Mouse (Mus musculus) large intestine, adult 2 months (tissue): ENCODE measurements around the gene Gipc2. TPM values are rescaled to one million over a fixed set of nuclear protein-coding genes. Genes with fewer than 3 reads are reported as not detected.

Experiments
- polyA plus RNA-seq: library from polyadenylated mRNA; depleted of rRNA; stranded (reverse); fragments of >200 nt; gene quantifications from 2 replicates; pipeline ENCODE4 v1.2.3, GENCODE M21; 2012; rRNA removed

Gene Gipc2
- polyA plus RNA-seq, 1 experiment: 158 TPM

Other genes starting within 250 kb of the Gipc2 start
- 3.5 and 3.7 TPM in 2 replicates for gene Dnajb4, start 44.1 kb upstream of the Gipc2 start, polyA plus RNA-seq
- 37.5 and 57.3 TPM in 2 replicates for gene Fubp1, start 44.2 kb upstream of the Gipc2 start, polyA plus RNA-seq
- gene Nexn, start 100.1 kb upstream of the Gipc2 start, polyA plus RNA-seq: 0.18 and 0.40 TPM in 2 replicates
- gene Miga1, start 174.2 kb upstream of the Gipc2 start, polyA plus RNA-seq: 4.3 and 6.0 TPM in 2 replicates
- gene Usp33, start 180.2 kb upstream of the Gipc2 start, polyA plus RNA-seq: 12.3 and 24.2 TPM in 2 replicates
- gene Zzz3, start 229.2 kb upstream of the Gipc2 start, polyA plus RNA-seq: 15.8 TPM in 2 replicates